Mouse (Mus musculus) cerebellum, postnatal 10 days (tissue): ENCODE measurements at regions not wholly inside any gene's neighbourhood (a gene's known extent, or its start where the extent isn't known, plus 50 kb on each side); places are given as distances from the start of the nearest gene placed in this dataset.
A peak's percentile ranks its signal among the peaks of the same experiment; 100 is the strongest.
"Not testable (repeated sequence)": the region's sequence is repeated elsewhere in the genome, so short reads cannot be mapped to it uniquely, and the experiment has no call there.

Experiments
- DNase-seq, 2 experiments: peaks; one replicate each; pipeline ENCODE4 v3.0.0; 2021; ENCODE audit warnings: mixed read lengths in 2 of 2

- DNase-seq, result peak; percentile 49 to 64
These were observed 129.8 kb upstream of the Adcy2 start for GRCm38 (mm10) chr13:69129056-69129620.

- DNase-seq, result peak; percentile 4 to 7
These were observed 128.2 kb upstream of the Adcy2 start for GRCm38 (mm10) chr13:69127522-69127921.

- DNase-seq, result not testable (repeated sequence)
These were observed 119.4 kb upstream of the Adcy2 start for GRCm38 (mm10) chr13:69118743-69119142.

- DNase-seq, result no peak
These were observed 109.8 kb upstream of the Adcy2 start for GRCm38 (mm10) chr13:69109168-69109567.

DNA sequence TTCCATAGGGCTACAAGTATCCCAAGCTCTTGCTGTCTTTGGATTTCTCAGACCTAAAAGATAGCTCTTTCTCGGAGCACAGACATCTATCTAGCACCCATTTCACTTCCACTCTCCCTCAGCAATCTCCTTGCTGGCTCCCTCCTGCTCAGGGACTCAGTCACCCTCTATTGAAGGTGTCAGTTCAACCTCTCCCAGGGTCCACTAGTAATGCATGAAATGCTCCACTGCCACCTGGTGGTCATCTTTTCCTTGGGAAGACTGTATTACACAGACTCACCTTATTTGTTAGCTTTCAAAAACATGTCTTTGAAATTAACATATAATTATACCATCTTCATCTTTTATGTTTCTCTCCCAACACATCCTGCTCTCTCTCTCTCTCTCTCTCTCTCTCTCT lies 87.3 kb upstream of the Adcy2 start:
- DNase-seq, result peak; percentile 84 to 87

- DNase-seq, result no peak
These were observed 71.0 kb upstream of the Adcy2 start for GRCm38 (mm10) chr13:69070336-69070735.

GRCm38 (mm10) chr13:69069817-69070216 lies 70.5 kb upstream of the Adcy2 start:
- DNase-seq, result no peak

- no peak for DNase-seq
These were observed 67.3 kb upstream of the Adcy2 start for GRCm38 (mm10) chr13:69066636-69067035.

- no peak for DNase-seq
These were observed 65.9 kb upstream of the Adcy2 start for GRCm38 (mm10) chr13:69065285-69065684.

GRCm38 (mm10) chr13:69062692-69063233 lies 63.4 kb upstream of the Adcy2 start:
- DNase-seq, result no peak

DNA sequence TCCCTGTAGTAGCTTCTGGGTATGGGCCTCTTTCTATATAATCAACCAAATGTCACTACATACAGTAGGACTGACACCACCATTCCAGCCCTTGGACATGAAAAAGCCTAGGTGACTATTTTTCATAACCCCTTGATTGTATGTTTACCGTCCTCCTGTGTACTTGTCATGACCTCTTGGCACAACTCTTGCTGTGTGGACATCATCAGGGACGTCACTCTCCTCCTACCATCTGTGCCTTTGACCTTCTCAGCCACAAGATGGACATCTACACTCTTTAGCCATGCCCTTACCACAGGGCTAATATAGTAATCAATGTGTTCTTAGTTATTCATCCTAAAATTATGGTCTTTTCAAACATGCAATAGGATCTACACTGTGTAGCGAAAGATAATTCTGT lies 62.1 kb upstream of the Adcy2 start:
- no peak for DNase-seq
